Mouse (Mus musculus) stomach, embryonic 16.5 days (tissue): ENCODE results near the gene Dlk1. TPM values are rescaled to one million over a fixed set of nuclear protein-coding genes. Genes with fewer than 3 reads are reported as not detected.

Source experiments
- ATAC-seq: fragments of 200-750 bp; cut with Nextera tagmentation; 2 replicates; pipeline ENCODE4 v1.8.0; 2017; ENCODE audit warnings: moderate number of reproducible peaks, moderate TSS enrichment; ENCODE audit not compliant: insufficient read depth, low FRiP score
- H3K27ac ChIP-seq: fragments of 300-500 bp; sonication (generic); 2 replicates; pipeline ENCODE4 v1.5.1; 2014; ENCODE audit warnings: low read length
- H3K27me3 ChIP-seq: fragments of 300-500 bp; sonication (generic); 2 replicates; pipeline ENCODE4 v1.6.1; 2014; ENCODE audit warnings: low read length, control low read depth, mixed read lengths; ENCODE audit not compliant: control insufficient read depth, insufficient read depth
- H3K36me3 ChIP-seq: fragments of 300-500 bp; sonication (generic); 2 replicates; pipeline ENCODE4 v1.6.1; 2014; ENCODE audit warnings: low read length; ENCODE audit not compliant: control insufficient read depth, insufficient read depth
- H3K4me1 ChIP-seq: fragments of 300-500 bp; sonication (generic); 2 replicates; pipeline ENCODE4 v1.6.1; 2014; ENCODE audit warnings: low read length, control low read depth, mixed read lengths; ENCODE audit not compliant: control insufficient read depth, insufficient read depth
- H3K4me2 ChIP-seq: fragments of 300-500 bp; sonication (generic); 2 replicates; pipeline ENCODE4 v1.6.1; 2014; ENCODE audit warnings: low read depth, low read length, mixed read lengths
- H3K4me3 ChIP-seq: fragments of 300-500 bp; sonication (generic); replicated peaks from 2 replicates; pipeline ENCODE4 v1.5.1; 2014; ENCODE audit warnings: mild to moderate bottlenecking, low read length
- H3K9ac ChIP-seq: fragments of 300-500 bp; sonication (generic); 2 replicates; pipeline ENCODE4 v1.6.1; 2014; ENCODE audit warnings: low read length
- H3K9me3 ChIP-seq: fragments of 300-500 bp; sonication (generic); replicated peaks from 2 replicates; pipeline ENCODE4 v1.6.1; 2016; ENCODE audit warnings: low read length, control low read depth; ENCODE audit not compliant: control insufficient read depth
- WGBS: fragments of 180-500 bp; shearing (Covaris S2); extraction: QIAGEN DNeasy Blood & Tissue Kit; methylation state at CpG from one replicate; pipeline ENCODE4 v1.1.7; 2014; 5-methylcytosine and 5-hydroxymethylcytosine counted together
- polyA plus RNA-seq: library from polyadenylated mRNA; unstranded; fragments of >200 nt; fragmentation: Nextera tagmentation; extraction: Ambion mirVana; gene quantifications from 2 replicates; pipeline ENCODE4 v1.2.1, GENCODE M21; 2015

The Dlk1 gene
- polyA plus RNA-seq, 1 experiment from 2014 or later, result 542 TPM

DNA sequence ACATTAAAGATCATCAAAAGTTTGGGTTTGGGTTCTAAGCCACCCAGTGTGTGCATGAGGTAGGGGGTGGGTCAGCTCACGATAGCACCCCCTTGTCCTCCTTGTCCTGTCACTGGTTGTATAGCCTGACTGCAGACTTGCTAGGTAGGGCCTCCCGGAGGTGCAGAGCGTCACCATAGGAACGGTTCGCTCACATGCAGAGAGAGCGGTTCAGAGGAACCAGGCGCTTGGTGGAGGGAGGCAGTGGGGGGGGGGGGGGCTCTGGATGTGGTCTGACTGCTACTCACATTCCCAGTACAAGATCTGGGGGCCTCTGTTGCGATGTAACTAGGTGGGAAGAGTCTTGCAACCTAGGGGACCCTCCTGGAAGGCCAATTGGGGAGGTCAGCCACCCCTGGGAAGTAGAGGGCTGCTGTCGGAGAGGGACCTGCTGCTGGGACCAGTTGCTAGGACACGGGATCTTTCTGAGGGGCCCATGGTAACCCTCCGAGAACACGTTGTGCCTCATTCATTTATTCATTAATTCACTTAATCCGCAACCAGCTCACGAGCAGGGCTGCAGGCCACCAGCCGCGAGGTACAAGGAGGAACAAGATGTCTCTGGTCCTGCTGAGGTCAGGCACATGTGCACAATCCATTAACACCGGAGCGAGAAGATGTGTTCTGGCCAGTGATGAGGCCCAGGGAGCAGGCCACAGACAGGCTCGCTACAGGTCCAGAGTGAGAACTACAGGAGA, 7.0 kb upstream of the Dlk1 start:
- WGBS, result 28% methylated on average over 19 of the region's 19 CpGs
- peaks cover 49% of the 10 kb centered on the region for H3K4me1 ChIP-seq

DNA sequence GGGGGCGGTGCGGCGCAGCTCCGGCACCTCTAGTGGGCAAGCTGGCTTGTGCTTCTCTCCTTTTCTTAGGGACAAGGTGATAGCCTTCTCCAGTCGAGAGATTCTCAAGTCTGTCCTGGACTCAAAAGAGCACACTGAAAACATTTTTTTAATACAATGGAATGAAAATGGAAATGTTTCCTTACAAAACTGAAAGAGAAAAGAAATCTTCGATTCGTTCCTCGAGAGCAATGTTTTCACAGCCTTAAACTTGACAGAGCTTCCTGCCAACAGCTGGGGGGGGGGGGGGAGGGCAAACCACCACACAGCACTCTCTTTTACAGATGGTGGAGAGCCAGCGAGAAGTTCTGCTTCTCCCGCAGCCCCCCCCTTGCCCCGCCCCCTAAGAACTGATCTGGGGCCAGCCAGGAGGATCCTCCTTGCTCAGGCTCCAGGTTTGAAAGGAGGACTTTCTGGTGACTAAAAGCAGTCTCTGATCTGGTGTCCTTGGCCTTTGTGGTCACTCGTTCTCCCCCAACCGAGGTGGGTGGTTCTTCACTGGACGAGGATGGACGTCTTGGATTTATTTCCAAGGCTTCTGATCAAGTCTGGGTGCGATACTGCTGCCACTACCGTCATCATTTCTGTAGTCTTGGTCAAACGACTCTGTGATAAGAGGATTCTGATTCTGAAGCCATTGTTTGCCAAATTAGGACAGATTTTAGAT, 6.2 kb upstream of the Dlk1 start:
- ATAC-seq, result no peak
- Histone ChIP-seq H3K4me1 (peaks cover 43% of the 10 kb centered on the region), H3K4me3 (no peak overlapping the region; the same call in 1 of the 2 replicates), H3K9ac (peak overlapping the region; percentile 34; the same call in 1 of the 2 replicates), H3K27ac (0 out of 2 replicates have a peak overlapping the region, but pooled peaks have one; percentile 29), H3K27me3 (0 out of 2 replicates have a peak, but pooled peaks cover 2% of the 10 kb centered on the region), H3K9me3 (no peaks in the 10 kb centered on the region), H3K4me2 (peak overlapping the region; percentile 22), H3K36me3 (no peaks in the 10 kb centered on the region)
- 17% methylated on average over 18 of the region's 18 CpGs for WGBS

More for the DNA sequence above, 7.0 kb upstream of the Dlk1 start:
- no peak overlapping the region; the same call in 1 of the 2 replicates for H3K4me3 ChIP-seq
- 0 out of 2 replicates have a peak overlapping the region, but pooled peaks have one; percentile 29 for H3K27ac ChIP-seq
- H3K4me2 ChIP-seq, result peak overlapping the region; percentile 22
- H3K9ac ChIP-seq, result peak overlapping the region; percentile 34; the same call in 1 of the 2 replicates
- no peaks in the 10 kb centered on the region for H3K9me3 ChIP-seq
- 0 out of 2 replicates have a peak, but pooled peaks cover 2% of the 10 kb centered on the region for H3K27me3 ChIP-seq
- no peak for ATAC-seq
- no peaks in the 10 kb centered on the region for H3K36me3 ChIP-seq

DNA sequence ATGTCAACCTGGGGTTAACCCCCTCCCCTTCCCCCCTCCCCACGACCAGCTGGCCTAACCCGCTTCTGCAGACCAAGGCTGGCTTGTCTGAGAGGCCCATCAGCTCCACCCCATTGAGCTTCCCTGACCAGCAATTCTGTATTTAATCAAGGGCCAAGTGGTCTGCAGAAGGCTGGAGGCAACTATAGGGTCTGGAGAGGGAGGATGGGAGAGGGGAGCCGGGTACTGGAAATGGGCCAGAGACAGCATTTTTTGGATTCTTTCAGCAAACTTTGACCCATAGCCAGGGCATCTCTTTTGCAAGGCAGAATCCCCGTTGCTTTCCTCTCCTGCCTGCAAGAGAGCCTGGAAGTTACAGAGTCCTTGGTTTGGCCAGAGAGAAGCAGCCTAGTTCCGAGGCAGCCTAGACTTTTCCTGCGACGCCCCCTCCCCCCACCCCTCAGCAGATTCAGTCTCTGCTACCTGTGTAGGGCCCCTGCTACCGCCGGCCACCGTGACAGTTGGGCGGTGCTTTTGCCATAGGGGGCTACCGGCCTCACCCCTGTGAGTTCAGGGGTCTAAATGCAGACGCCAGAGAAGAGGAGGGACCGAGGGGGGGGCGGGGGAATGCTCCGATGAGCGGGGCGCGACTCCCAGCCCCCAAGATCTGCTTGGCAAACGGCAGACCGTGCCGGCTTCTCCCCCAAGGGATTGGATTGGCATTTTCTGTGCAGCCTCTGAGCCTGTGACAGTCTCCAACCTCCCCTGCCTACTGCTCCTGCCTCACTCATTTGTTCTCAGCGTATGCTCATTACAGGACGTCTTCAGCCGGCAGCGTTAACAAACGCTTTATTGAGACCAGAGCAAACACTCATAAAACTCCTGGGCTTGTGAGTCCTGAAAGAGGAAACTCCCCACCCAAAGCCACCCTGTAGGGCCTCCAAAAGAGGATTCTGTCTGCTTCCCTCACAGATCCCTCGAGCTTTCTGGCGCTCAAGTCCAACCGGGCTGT, 2.9 kb upstream of the Dlk1 start:
- H3K9ac ChIP-seq, result peak overlapping the region; percentile 65
- peaks cover 34% of the 10 kb centered on the region for H3K4me1 ChIP-seq
- ATAC-seq, result 0 out of 2 replicates have a peak, but pooled peaks have one; percentile 23

GRCm38 (mm10) chr12:109453065-109453997, 708 bp downstream of the Dlk1 start:
- Histone ChIP-seq H3K27ac (peak overlapping the region; percentile 36), H3K27me3 (peaks cover 33% of the 10 kb centered on the region)
- WGBS, result 1% methylated on average over 91 of the region's 96 CpGs

More for the DNA sequence above, 2.9 kb upstream of the Dlk1 start:
- Histone ChIP-seq H3K27ac (peak overlapping the region; percentile 75), H3K9me3 (no peaks in the 10 kb centered on the region), H3K36me3 (no peaks in the 10 kb centered on the region), H3K4me2 (peak overlapping the region; percentile 65), H3K4me3 (peak overlapping the region; percentile 36), H3K27me3 (peaks cover 23% of the 10 kb centered on the region)
- WGBS, result 2% methylated on average over 30 of the region's 30 CpGs

DNA sequence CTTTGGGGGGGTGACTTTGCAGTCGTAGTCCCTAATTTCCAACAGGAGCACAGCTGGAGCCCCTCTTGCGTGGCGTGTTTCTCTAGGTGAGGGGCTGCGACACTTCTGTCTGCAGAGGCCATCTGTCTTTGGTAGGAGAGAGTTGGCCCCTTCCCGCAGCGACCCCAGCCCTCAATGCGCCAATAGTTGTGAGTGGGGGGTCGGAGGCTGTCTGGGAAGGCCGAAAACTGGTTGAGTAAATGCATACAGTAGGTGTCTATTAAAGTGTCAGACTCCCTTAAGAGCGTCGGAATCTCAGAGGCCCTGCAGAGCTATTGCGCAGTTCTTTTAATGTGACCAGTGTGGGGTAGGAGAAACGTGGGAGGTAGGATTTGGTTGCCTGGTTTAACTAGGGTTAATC, 1.5 kb downstream of the Dlk1 start:
- peaks cover 43% of the 10 kb centered on the region for H3K4me1 ChIP-seq

More at GRCm38 (mm10) chr12:109453065-109453997, 708 bp downstream of the Dlk1 start:
- Histone ChIP-seq H3K4me3 (peak overlapping the region; percentile 57), H3K4me2 (peak overlapping the region; percentile 85), H3K36me3 (no peaks in the 10 kb centered on the region), H3K4me1 (peaks cover 38% of the 10 kb centered on the region), H3K9ac (peak overlapping the region; percentile 77), H3K9me3 (no peaks in the 10 kb centered on the region)
- peak; percentile 59; the same call in 1 of the 2 replicates for ATAC-seq

GRCm38 (mm10) chr12:109456531-109457202, 4.0 kb downstream of the Dlk1 start:
- H3K27me3 ChIP-seq, result peaks cover 44% of the 10 kb centered on the region
- peak overlapping the region; percentile 23; the same call in 1 of the 2 replicates for H3K9ac ChIP-seq

More for the DNA sequence above, 1.5 kb downstream of the Dlk1 start:
- H3K27ac ChIP-seq, result peak overlapping the region; percentile 36
- ATAC-seq, result no peak
- peak overlapping the region; percentile 77 for H3K9ac ChIP-seq
- no peaks in the 10 kb centered on the region for H3K36me3 ChIP-seq
- WGBS, result 34% methylated on average over 13 of the region's 13 CpGs
- peak overlapping the region; percentile 85 for H3K4me2 ChIP-seq
- peaks cover 33% of the 10 kb centered on the region for H3K27me3 ChIP-seq
- peak overlapping the region; percentile 57 for H3K4me3 ChIP-seq
- no peaks in the 10 kb centered on the region for H3K9me3 ChIP-seq

GRCm38 (mm10) chr12:109457836-109458235, 5.2 kb downstream of the Dlk1 start:
- Histone ChIP-seq H3K4me2 (no peak overlapping the region), H3K4me1 (peaks cover 30% of the 10 kb centered on the region), H3K9me3 (no peaks in the 10 kb centered on the region), H3K36me3 (no peaks in the 10 kb centered on the region), H3K27ac (no peak overlapping the region), H3K4me3 (no peak overlapping the region), H3K27me3 (peaks cover 37% of the 10 kb centered on the region), H3K9ac (0 out of 2 replicates have a peak overlapping the region, but pooled peaks have one; percentile 39)
- ATAC-seq, result no peak
- 46% methylated on average over 8 of the region's 8 CpGs for WGBS

More at GRCm38 (mm10) chr12:109456531-109457202, 4.0 kb downstream of the Dlk1 start:
- Histone ChIP-seq H3K4me1 (peaks cover 32% of the 10 kb centered on the region), H3K27ac (no peak overlapping the region), H3K9me3 (no peaks in the 10 kb centered on the region), H3K36me3 (no peaks in the 10 kb centered on the region), H3K4me2 (peak overlapping the region; percentile 85; the same call in 1 of the 2 replicates), H3K4me3 (0 out of 2 replicates have a peak overlapping the region, but pooled peaks have one; percentile 1)
- 28% methylated on average over 9 of the region's 9 CpGs for WGBS
- ATAC-seq, result no peak
